Mouse (Mus musculus) midbrain, embryonic 16.5 days (tissue): ENCODE measurements at regions not wholly inside any gene's neighbourhood (a gene's known extent, or its start where the extent isn't known, plus 50 kb on each side); places are given as distances from the start of the nearest gene placed in this dataset.

Experiments
- ATAC-seq: fragments of 200-750 bp; cut with Nextera tagmentation; 2 replicates; pipeline ENCODE4 v1.8.0; 2017; ENCODE audit warnings: moderate TSS enrichment
- H3K27ac ChIP-seq: fragments of 300-500 bp; sonication (generic); 2 replicates; pipeline ENCODE4 v1.5.1; 2014; ENCODE audit warnings: mild to moderate bottlenecking, low read length, mixed read lengths
- H3K27me3 ChIP-seq: fragments of 300-500 bp; sonication (generic); 2 replicates; pipeline ENCODE4 v1.6.1; 2014; ENCODE audit warnings: low read depth, low read length, mixed read lengths; ENCODE audit not compliant: control insufficient read depth, insufficient read depth
- H3K36me3 ChIP-seq: fragments of 300-500 bp; sonication (generic); 2 replicates; pipeline ENCODE4 v1.6.1; 2014; ENCODE audit warnings: mild to moderate bottlenecking, low read length, moderate library complexity, mixed read lengths; ENCODE audit not compliant: control insufficient read depth, insufficient read depth
- H3K4me1 ChIP-seq: fragments of 300-500 bp; sonication (generic); 2 replicates; pipeline ENCODE4 v1.6.1; 2014; ENCODE audit warnings: mild to moderate bottlenecking, low read length, mixed read lengths; ENCODE audit not compliant: control insufficient read depth, insufficient read depth
- H3K4me2 ChIP-seq: fragments of 300-500 bp; sonication (generic); 2 replicates; pipeline ENCODE4 v1.6.1; 2014; ENCODE audit warnings: mild to moderate bottlenecking, low read length, mixed read lengths
- H3K4me3 ChIP-seq: fragments of 300-500 bp; sonication (generic); 2 replicates; pipeline ENCODE4 v1.5.1; 2014; ENCODE audit warnings: low read depth, mild to moderate bottlenecking, low read length, moderate library complexity, mixed read lengths
- H3K9ac ChIP-seq: fragments of 300-500 bp; sonication (generic); 2 replicates; pipeline ENCODE4 v1.6.1; 2014; ENCODE audit warnings: low read depth, low read length, mixed read lengths
- H3K9me3 ChIP-seq: fragments of 300-500 bp; sonication (generic); replicated peaks from 2 replicates; pipeline ENCODE4 v1.6.1; 2014; ENCODE audit warnings: mild to moderate bottlenecking, low read length, mixed read lengths; ENCODE audit not compliant: control insufficient read depth, poor library complexity, severe bottlenecking
- WGBS: fragments of 180-500 bp; shearing (Covaris S2); extraction: QIAGEN DNeasy Blood & Tissue Kit; methylation state at CpG from one replicate; pipeline ENCODE4 v1.1.7; 2014; 5-methylcytosine and 5-hydroxymethylcytosine counted together

- Histone ChIP-seq H3K9ac (no peak overlapping the region), H3K4me2 (no peak overlapping the region), H3K27ac (no peak overlapping the region), H3K4me3 (no peak overlapping the region), H3K27me3 (no peaks in the 10 kb centered on the region), H3K4me1 (peaks cover 2% of the 10 kb centered on the region; the same call in 1 of the 2 replicates), H3K36me3 (no peaks in the 10 kb centered on the region), H3K9me3 (no peaks in the 10 kb centered on the region)
- 91% methylated on average over 3 of the region's 3 CpGs for WGBS
- ATAC-seq, result no peak
These were observed 61.0 kb upstream of the Ppm1b start for GRCm38 (mm10) chr17:84895526-84895925.

GRCm38 (mm10) chr17:84896572-84896971 lies 60.0 kb upstream of the Ppm1b start:
- no peak overlapping the region for H3K4me2 ChIP-seq
- H3K9ac ChIP-seq, result no peak overlapping the region
- H3K4me1 ChIP-seq, result no peaks in the 10 kb centered on the region
- no peak for ATAC-seq
- H3K27ac ChIP-seq, result no peak overlapping the region
- H3K9me3 ChIP-seq, result no peaks in the 10 kb centered on the region
- no peak overlapping the region for H3K4me3 ChIP-seq
- WGBS, result 79% methylated on average over 5 of the region's 5 CpGs
- H3K36me3 ChIP-seq, result no peaks in the 10 kb centered on the region
- no peaks in the 10 kb centered on the region for H3K27me3 ChIP-seq

GRCm38 (mm10) chr17:84898407-84898806 lies 58.1 kb upstream of the Ppm1b start:
- Histone ChIP-seq H3K36me3 (no peaks in the 10 kb centered on the region), H3K4me1 (no peaks in the 10 kb centered on the region), H3K4me2 (no peak overlapping the region), H3K27me3 (no peaks in the 10 kb centered on the region), H3K9ac (no peak overlapping the region), H3K27ac (no peak overlapping the region), H3K9me3 (no peaks in the 10 kb centered on the region), H3K4me3 (no peak overlapping the region)
- no peak for ATAC-seq
- WGBS, result 93% methylated on average over 4 of the region's 4 CpGs

GRCm38 (mm10) chr17:84903625-84904337 lies 52.8 kb upstream of the Ppm1b start:
- Histone ChIP-seq H3K9ac (no peak overlapping the region), H3K27ac (no peak overlapping the region), H3K27me3 (no peaks in the 10 kb centered on the region), H3K9me3 (no peaks in the 10 kb centered on the region), H3K4me3 (no peak overlapping the region), H3K4me2 (no peak overlapping the region), H3K36me3 (no peaks in the 10 kb centered on the region), H3K4me1 (no peaks in the 10 kb centered on the region)
- 88% methylated on average over 9 of the region's 9 CpGs for WGBS
- no peak for ATAC-seq
